Mouse (Mus musculus): ENCODE data around the gene Cd276.

GRCm38 (mm10) chr9:58527841-58528240, 27.4 kb downstream of the Cd276 start:
- TF ChIP-seq CTCF (IDR thresholded peaks at IDR 0.05) (no peak), EP300 (IDR thresholded peaks at IDR 0.05) (no peak)

Measured in lung, postnatal 0 days (tissue).